9 mouse cellular contexts compared by ENCODE assay signal in the genomic region with DNA sequence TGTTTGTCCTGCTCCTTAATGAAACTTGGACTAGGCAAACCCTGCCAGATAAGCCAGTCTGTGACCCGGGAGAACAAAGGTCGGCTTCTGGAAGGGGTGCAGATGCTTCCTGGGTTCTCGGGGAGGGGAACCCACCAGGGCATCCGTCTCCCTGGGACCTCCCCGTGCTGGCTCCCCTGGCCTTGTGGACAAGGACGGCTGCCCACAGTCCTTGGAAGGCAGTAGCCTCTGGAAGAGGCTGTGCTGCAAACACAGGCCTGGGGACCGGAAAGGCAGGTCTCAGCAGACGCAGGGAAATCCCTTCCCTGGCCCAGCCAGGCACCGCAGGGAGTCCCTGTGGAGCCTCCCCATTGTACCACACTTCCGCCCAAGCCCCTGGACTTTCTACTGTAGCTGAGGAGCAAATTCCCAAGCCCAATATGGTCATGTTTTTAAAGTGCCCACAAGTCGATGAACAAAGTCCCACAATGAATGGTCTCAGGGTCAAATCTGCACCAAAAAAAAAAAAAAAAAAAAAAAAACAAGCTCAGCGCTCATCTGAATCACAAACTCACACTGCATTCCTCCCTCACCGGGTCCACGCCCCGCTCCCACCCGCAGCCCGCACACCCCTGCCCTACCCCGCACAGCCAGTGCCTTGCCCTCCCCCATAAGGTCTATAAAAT. TPM values are rescaled to one million over a fixed set of nuclear protein-coding genes. Genes with fewer than 3 reads are reported as not detected.
DNase-seq lines count a peak whose midpoint lies in the region; ATAC-seq lines count a peak whose summit lies in the region.
"Had no signal": no experiment of that assay in that cellular context is flagged by ENCODE, and none has a peak within 500 bp of the region (broad histone marks: within the 10 kb centered on the region; RNA-seq: fewer than 3 reads in every experiment).

No protein-coding gene starts in this region.

- DNase-seq in forebrain, embryonic 11.5 days (ENCODE audit: low spot score), result peak; percentile 57
- DNase-seq in hindbrain, embryonic 14.5 days (ENCODE audit: low spot score), result no peak
- no peak for DNase-seq in spleen, adult 12 weeks (ENCODE audit: low spot score)
- no peak for DNase-seq in T-cell, adult 2 months (ENCODE audit: low spot score)

- peak; percentile 36; the same call in 1 of the 2 replicates for ATAC-seq in forebrain, embryonic 11.5 days (replicated peaks; ENCODE audit: low FRiP score)
- ATAC-seq in forebrain, embryonic 16.5 days, result no peak
- no peak for ATAC-seq in embryonic facial prominence, embryonic 13.5 days (ENCODE audit: insufficient number of reproducible peaks, insufficient read depth, low FRiP score, low TSS enrichment, low read depth)
- ATAC-seq in hindbrain, embryonic 14.5 days (ENCODE audit: low FRiP score), result no peak
- 0 out of 2 replicates have a peak, but pooled peaks have one; percentile 28 for ATAC-seq in liver, embryonic 15.5 days (ENCODE audit: insufficient read depth)
- peak; percentile 82 for ATAC-seq in stomach, embryonic 16.5 days (ENCODE audit: insufficient read depth, low FRiP score)

- H3K36me3 ChIP-seq in forebrain, embryonic 11.5 days (ENCODE audit: control insufficient read depth, insufficient read depth, low read length), result no peaks in the 10 kb centered on the region
- no peaks in the 10 kb centered on the region for H3K36me3 ChIP-seq in forebrain, embryonic 16.5 days (ENCODE audit: control insufficient read depth, insufficient read depth)
- no peaks in the 10 kb centered on the region for H3K36me3 ChIP-seq in embryonic facial prominence, embryonic 13.5 days
- no peaks in the 10 kb centered on the region for H3K36me3 ChIP-seq in hindbrain, embryonic 14.5 days (replicated peaks; ENCODE audit: control insufficient read depth, insufficient read depth)
- no peaks in the 10 kb centered on the region for H3K36me3 ChIP-seq in liver, embryonic 15.5 days (replicated peaks)
- H3K36me3 ChIP-seq in stomach, embryonic 16.5 days (ENCODE audit: control insufficient read depth, insufficient read depth, low read length), result no peaks in the 10 kb centered on the region

- H3K9ac ChIP-seq in forebrain, embryonic 11.5 days (ENCODE audit: low read length), result peak overlapping the region; percentile 23; the same call in 1 of the 2 replicates
- no peak overlapping the region for H3K9ac ChIP-seq in forebrain, embryonic 16.5 days (replicated peaks; ENCODE audit: low read depth, low read length)
- H3K9ac ChIP-seq in embryonic facial prominence, embryonic 13.5 days, result no peak overlapping the region
- no peak overlapping the region for H3K9ac ChIP-seq in hindbrain, embryonic 14.5 days
- no peak overlapping the region for H3K9ac ChIP-seq in liver, embryonic 15.5 days
- H3K9ac ChIP-seq in stomach, embryonic 16.5 days (ENCODE audit: low read length), result peak overlapping the region; percentile 63

- H3K27ac ChIP-seq in forebrain, embryonic 11.5 days (ENCODE audit: low read depth, low read length), result no peak overlapping the region
- H3K27ac ChIP-seq in forebrain, embryonic 16.5 days (ENCODE audit: low read length), result no peak overlapping the region
- 0 out of 2 replicates have a peak overlapping the region, but pooled peaks have one; percentile 28 for H3K27ac ChIP-seq in embryonic facial prominence, embryonic 13.5 days
- H3K27ac ChIP-seq in hindbrain, embryonic 14.5 days, result 0 out of 2 replicates have a peak overlapping the region, but pooled peaks have one; percentile 4
- H3K27ac ChIP-seq in liver, embryonic 15.5 days (replicated peaks), result no peak overlapping the region
- peak overlapping the region; percentile 82 for H3K27ac ChIP-seq in stomach, embryonic 16.5 days (ENCODE audit: low read length)

- no peaks in the 10 kb centered on the region for H3K9me3 ChIP-seq in forebrain, embryonic 11.5 days (ENCODE audit: control insufficient read depth, low read length)
- no peaks in the 10 kb centered on the region for H3K9me3 ChIP-seq in forebrain, embryonic 16.5 days (ENCODE audit: control insufficient read depth, low read length)
- no peaks in the 10 kb centered on the region for H3K9me3 ChIP-seq in embryonic facial prominence, embryonic 13.5 days
- H3K9me3 ChIP-seq in hindbrain, embryonic 14.5 days (ENCODE audit: control insufficient read depth, low read length), result no peaks in the 10 kb centered on the region
- no peaks in the 10 kb centered on the region for H3K9me3 ChIP-seq in liver, embryonic 15.5 days (replicated peaks)
- no peaks in the 10 kb centered on the region for H3K9me3 ChIP-seq in stomach, embryonic 16.5 days (replicated peaks; ENCODE audit: control insufficient read depth, low read length)

- no peak overlapping the region for H3K4me3 ChIP-seq in forebrain, embryonic 11.5 days (ENCODE audit: low read depth, low read length)
- no peak overlapping the region for H3K4me3 ChIP-seq in forebrain, embryonic 16.5 days (replicated peaks; ENCODE audit: low read length)
- H3K4me3 ChIP-seq in embryonic facial prominence, embryonic 13.5 days, result no peak overlapping the region
- H3K4me3 ChIP-seq in hindbrain, embryonic 14.5 days (replicated peaks; ENCODE audit: low read length), result no peak overlapping the region
- no peak overlapping the region for H3K4me3 ChIP-seq in liver, embryonic 15.5 days (replicated peaks)
- H3K4me3 ChIP-seq in stomach, embryonic 16.5 days (replicated peaks; ENCODE audit: low read length), result peak overlapping the region; percentile 2; the same call in 1 of the 2 replicates

- peaks cover 4% of the 10 kb centered on the region; the same call in 1 of the 2 replicates for H3K4me1 ChIP-seq in forebrain, embryonic 11.5 days (replicated peaks; ENCODE audit: control insufficient read depth, insufficient read depth, low read length)
- H3K4me1 ChIP-seq in forebrain, embryonic 16.5 days (replicated peaks; ENCODE audit: control insufficient read depth, insufficient read depth, low read length), result no peaks in the 10 kb centered on the region
- H3K4me1 ChIP-seq in embryonic facial prominence, embryonic 13.5 days, result peaks cover 22% of the 10 kb centered on the region
- no peaks in the 10 kb centered on the region for H3K4me1 ChIP-seq in hindbrain, embryonic 14.5 days (replicated peaks; ENCODE audit: control insufficient read depth, insufficient read depth, low read length)
- no peaks in the 10 kb centered on the region; the same call in 1 of the 2 replicates for H3K4me1 ChIP-seq in liver, embryonic 15.5 days (replicated peaks)
- peaks cover 18% of the 10 kb centered on the region for H3K4me1 ChIP-seq in stomach, embryonic 16.5 days (ENCODE audit: control insufficient read depth, insufficient read depth, low read length)

- 30% methylated on average over 18 of the region's 18 CpGs for WGBS in forebrain, embryonic 11.5 days
- 31% methylated on average over 18 of the region's 18 CpGs for WGBS in forebrain, embryonic 16.5 days
- WGBS in embryonic facial prominence, embryonic 13.5 days, result 33% methylated on average over 18 of the region's 18 CpGs
- 30% methylated on average over 18 of the region's 18 CpGs for WGBS in hindbrain, embryonic 14.5 days
- 32% methylated on average over 18 of the region's 18 CpGs for WGBS in liver, embryonic 15.5 days (ENCODE audit: insufficient replicate concordance)
- WGBS in stomach, embryonic 16.5 days, result 24% methylated on average over 18 of the region's 18 CpGs

- no peaks in the 10 kb centered on the region for H3K27me3 ChIP-seq in forebrain, embryonic 11.5 days (ENCODE audit: control insufficient read depth, insufficient read depth, low read length)
- no peaks in the 10 kb centered on the region for H3K27me3 ChIP-seq in forebrain, embryonic 16.5 days (replicated peaks; ENCODE audit: control insufficient read depth, insufficient read depth, low read length)
- H3K27me3 ChIP-seq in embryonic facial prominence, embryonic 13.5 days, result no peaks in the 10 kb centered on the region
- no peaks in the 10 kb centered on the region for H3K27me3 ChIP-seq in hindbrain, embryonic 14.5 days (ENCODE audit: control insufficient read depth, insufficient read depth, low read length)
- no peaks in the 10 kb centered on the region for H3K27me3 ChIP-seq in liver, embryonic 15.5 days
- no peaks in the 10 kb centered on the region for H3K27me3 ChIP-seq in stomach, embryonic 16.5 days (ENCODE audit: control insufficient read depth, insufficient read depth, low read length)

- H3K4me2 ChIP-seq in forebrain, embryonic 11.5 days (ENCODE audit: low read depth, low read length, severe bottlenecking), result no peak overlapping the region
- no peak overlapping the region for H3K4me2 ChIP-seq in forebrain, embryonic 16.5 days (ENCODE audit: low read length)
- peak overlapping the region; percentile 14; the same call in 1 of the 2 replicates for H3K4me2 ChIP-seq in embryonic facial prominence, embryonic 13.5 days
- H3K4me2 ChIP-seq in hindbrain, embryonic 14.5 days (replicated peaks), result no peak overlapping the region
- H3K4me2 ChIP-seq in liver, embryonic 15.5 days, result no peak overlapping the region
- peak overlapping the region; percentile 36; the same call in 1 of the 2 replicates for H3K4me2 ChIP-seq in stomach, embryonic 16.5 days (ENCODE audit: low read depth, low read length)

RNA-seq across cellular contexts. Expression of a gene that starts 53.5 kb away (rescaled TPM):
- polyA plus RNA-seq in forebrain, embryonic 11.5 days (2014; fragmentation: Nextera tagmentation; extraction: Ambion mirVana), result not detected in 2 replicates
- polyA plus RNA-seq in forebrain, embryonic 16.5 days (2015; fragmentation: Nextera tagmentation; extraction: Ambion mirVana), result not detected in 2 replicates
- polyA plus RNA-seq in embryonic facial prominence, embryonic 13.5 days (2015; fragmentation: Nextera tagmentation; extraction: Ambion mirVana), result not detected in 2 replicates
- polyA plus RNA-seq in hindbrain, embryonic 14.5 days (2014; fragmentation: Nextera tagmentation; extraction: Ambion mirVana), result not detected in 2 replicates
- not detected in 2 replicates for polyA plus RNA-seq in liver, embryonic 15.5 days (2015; fragmentation: Nextera tagmentation; extraction: Ambion mirVana)
- polyA plus RNA-seq in stomach, embryonic 16.5 days (2015; fragmentation: Nextera tagmentation; extraction: Ambion mirVana), result not detected in 2 replicates
- polyA plus RNA-seq: cortical plate, adult 2 months had no signal

Comparison
In these comparisons a context has a peak if more than half of its experiments do, and no peak if none do; other contexts are left out.
1. ATAC-seq: peak in forebrain, embryonic 11.5 days (single experiment), liver, embryonic 15.5 days (single experiment) and stomach, embryonic 16.5 days (single experiment); none in forebrain, embryonic 16.5 days (single experiment), embryonic facial prominence, embryonic 13.5 days (single experiment) and hindbrain, embryonic 14.5 days (single experiment).
2. H3K9ac ChIP-seq: peak in forebrain, embryonic 11.5 days (single experiment) and stomach, embryonic 16.5 days (single experiment); none in forebrain, embryonic 16.5 days (single experiment), embryonic facial prominence, embryonic 13.5 days (single experiment), hindbrain, embryonic 14.5 days (single experiment) and liver, embryonic 15.5 days (single experiment).
3. H3K27ac ChIP-seq: peak in embryonic facial prominence, embryonic 13.5 days (single experiment), hindbrain, embryonic 14.5 days (single experiment) and stomach, embryonic 16.5 days (single experiment); none in forebrain, embryonic 11.5 days (single experiment), forebrain, embryonic 16.5 days (single experiment) and liver, embryonic 15.5 days (single experiment).
4. H3K4me2 ChIP-seq: peak in embryonic facial prominence, embryonic 13.5 days (single experiment) and stomach, embryonic 16.5 days (single experiment); none in forebrain, embryonic 11.5 days (single experiment), forebrain, embryonic 16.5 days (single experiment), hindbrain, embryonic 14.5 days (single experiment) and liver, embryonic 15.5 days (single experiment).